Mouse (Mus musculus): Measurements from ENCODE around the gene Numa1.
A peak's percentile ranks its signal among the peaks of the same experiment; 100 is the strongest.
"Not testable (repeated sequence)": the region's sequence is repeated elsewhere in the genome, so short reads cannot be mapped to it uniquely, and the experiment has no call there.

Numa1 gene

DNA sequence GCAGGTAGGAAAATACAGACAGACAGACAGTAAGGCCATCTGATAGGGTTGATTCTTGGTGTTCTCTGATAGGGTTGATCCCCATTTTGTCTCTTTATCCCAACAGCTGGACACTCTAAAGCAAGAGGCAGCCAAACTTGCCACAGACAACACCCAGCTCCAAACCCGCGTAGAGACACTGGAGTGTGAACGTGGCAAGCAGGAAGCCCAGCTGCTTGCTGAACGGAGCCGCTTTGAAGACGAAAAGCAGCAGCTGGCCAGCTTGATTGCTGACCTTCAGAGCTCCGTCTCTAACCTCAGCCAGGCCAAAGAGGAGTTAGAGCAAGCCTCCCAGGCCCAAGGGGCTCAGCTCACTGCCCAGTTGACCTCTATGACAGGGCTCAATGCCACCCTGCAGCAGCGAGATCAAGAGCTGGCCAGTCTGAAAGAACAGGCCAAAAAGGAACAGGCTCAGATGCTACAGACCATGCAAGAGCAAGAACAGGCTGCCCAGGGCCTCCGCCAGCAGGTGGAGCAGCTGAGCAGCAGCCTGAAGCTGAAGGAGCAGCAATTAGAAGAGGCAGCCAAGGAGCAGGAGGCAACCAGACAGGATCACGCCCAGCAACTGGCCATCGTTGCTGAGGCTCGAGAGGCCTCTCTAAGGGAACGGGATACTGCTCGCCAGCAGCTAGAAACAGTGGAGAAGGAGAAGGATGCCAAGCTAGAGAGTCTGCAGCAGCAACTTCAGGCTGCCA is 64.5 kb downstream of the Numa1 start:
- peak; percentile 82 for DNase-seq

DNA sequence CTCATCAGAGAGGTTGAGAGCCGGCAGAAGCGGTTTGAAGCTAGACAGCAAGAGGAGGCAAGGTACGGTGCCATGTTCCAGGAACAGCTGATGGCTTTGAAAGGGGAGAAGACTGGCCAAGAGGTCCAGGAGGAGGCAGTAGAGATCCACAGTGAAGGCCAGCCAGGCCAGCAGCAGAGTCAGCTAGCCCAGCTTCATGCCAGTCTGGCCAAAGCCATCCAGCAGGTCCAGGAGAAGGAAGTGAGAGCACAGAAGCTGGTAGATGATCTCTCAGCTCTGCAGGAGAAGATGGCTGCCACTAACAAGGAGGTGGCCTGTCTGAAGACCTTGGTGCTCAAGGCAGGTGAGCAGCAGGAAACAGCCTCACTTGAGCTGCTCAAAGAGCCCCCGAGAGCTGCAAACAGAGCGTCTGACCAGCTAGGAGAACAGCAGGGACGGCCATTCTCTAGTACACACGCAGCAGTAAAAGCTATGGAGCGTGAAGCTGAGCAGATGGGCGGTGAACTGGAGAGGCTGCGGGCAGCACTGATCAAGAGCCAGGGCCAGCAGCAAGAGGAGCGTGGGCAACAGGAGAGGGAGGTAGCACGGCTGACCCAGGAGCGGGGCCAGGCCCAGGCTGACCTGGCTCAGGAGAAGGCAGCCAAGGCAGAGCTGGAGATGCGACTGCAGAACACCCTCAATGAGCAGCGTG is 65.7 kb downstream of the Numa1 start:
- DNase-seq: peak; percentile 49

DNA sequence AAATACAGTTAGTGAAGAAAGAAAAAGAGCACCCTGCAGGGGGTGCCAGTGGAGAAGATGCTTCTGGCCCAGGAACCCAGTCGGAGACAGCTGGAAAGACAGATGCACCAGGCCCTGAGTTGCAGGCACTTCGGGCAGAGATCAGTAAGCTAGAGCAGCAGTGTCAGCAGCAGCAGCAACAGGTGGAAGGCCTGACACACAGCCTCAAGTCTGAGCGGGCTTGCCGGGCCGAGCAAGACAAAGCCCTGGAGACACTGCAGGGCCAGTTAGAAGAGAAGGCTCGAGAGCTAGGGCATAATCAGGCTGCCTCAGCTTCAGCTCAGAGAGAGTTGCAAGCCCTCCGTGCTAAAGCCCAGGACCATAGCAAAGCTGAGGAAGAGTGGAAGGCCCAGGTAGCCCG is 66.4 kb downstream of the Numa1 start:
- DNase-seq: no peak

DNA sequence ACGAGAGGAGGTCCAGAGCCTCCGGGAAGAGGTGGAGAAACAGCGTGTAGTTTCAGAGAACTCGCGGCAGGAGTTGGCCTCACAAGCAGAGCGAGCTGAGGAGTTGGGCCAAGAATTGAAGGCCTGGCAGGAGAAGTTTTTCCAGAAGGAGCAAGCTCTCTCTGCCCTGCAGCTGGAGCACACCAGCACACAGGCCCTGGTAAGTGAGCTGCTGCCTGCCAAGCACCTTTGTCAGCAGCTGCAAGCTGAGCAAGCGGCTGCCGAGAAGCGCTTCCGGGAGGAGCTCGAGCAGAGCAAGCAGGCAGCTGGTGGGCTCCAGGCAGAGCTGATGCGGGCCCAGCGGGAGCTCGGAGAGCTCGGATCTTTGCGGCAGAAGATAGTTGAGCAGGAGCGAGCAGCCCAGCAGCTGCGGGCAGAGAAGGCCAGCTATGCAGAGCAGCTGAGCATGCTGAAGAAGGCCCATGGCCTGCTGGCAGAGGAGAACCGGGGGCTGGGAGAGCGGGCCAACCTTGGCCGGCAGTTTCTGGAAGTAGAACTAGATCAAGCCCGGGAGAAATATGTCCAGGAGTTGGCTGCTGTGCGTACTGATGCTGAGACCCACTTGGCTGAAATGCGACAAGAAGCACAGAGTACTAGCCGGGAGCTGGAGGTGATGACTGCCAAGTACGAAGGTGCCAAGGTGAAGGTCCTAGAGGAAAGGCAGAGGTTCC is 67.2 kb downstream of the Numa1 start:
- no peak for DNase-seq

DNA sequence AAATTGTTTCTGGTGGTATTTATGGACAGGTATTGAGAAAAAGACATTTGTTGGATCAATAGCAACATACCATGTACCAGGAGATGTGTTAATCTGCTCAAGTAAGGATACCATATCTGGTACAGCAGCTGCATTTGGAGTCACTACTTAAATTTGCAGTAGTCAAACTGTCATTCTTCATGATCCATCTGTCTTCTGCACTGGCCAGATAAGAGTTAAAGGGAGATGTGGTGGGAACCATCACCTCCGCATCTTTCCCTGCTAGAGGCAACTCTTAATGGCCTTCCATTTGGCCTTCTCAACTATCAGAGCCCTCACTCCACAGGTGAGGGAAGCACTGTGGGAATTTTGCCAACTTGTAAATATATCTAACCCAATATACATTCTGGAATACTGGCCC is 72.6 kb downstream of the Numa1 start:
- DNase-seq: no peak

DNA sequence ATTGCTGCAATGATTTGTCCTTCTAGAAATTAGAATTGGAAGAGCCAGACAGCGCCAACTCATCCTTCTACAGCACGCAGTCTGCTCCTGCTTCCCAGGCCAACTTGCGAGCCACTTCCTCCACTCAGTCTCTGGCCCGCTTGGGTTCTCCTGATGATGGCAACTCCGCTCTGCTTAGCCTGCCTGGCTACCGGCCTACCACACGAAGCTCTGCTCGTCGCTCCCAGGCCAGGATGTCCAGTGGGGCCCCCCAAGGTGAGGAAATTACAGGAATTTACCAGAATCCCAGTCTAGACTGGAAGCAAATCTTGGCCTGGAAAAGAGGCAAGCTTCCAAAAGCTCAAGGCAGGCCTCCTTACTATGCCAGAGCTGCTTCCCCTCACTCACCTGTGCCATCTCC is 77.9 kb downstream of the Numa1 start:
- DNase-seq: no peak

DNA sequence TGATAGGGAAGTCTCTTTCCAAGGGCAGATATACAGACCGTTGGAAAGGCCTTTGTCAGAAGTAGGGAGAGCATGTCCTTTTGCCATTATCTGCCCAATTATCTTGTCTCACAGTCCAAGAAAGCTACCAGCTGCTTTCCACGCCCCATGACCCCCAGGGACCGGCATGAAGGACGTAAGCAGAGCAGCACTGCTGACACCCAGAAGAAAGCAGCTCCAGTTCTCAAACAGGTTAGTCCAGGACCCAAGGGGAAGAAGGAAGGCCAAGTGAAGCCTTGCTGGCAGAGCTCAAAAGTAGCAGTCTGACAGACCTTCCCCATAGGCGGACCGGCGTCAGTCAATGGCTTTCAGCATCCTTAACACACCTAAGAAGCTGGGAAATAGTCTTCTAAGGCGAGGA is 79.5 kb downstream of the Numa1 start:
- no peak for DNase-seq

DNA sequence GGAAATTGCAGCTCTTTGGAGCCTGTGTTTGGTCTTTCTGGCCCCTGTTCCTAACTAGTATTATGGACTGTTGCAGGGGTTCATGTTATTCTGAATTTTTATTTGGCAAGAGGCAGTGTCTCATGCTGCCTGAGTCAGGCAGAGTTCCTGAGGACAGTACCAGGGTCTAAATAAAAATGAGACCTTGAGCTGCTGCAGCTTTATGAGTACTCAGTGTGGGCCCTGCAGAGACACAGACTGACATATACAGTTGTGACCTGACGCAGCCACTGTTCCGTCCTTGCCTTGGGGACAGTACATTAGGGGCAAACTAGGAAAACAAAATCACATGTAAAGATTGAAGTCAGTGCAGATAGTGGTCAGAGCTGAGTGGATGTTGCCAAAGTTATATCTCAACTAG is 81.1 kb downstream of the Numa1 start:
- DNase-seq: no peak

DNA sequence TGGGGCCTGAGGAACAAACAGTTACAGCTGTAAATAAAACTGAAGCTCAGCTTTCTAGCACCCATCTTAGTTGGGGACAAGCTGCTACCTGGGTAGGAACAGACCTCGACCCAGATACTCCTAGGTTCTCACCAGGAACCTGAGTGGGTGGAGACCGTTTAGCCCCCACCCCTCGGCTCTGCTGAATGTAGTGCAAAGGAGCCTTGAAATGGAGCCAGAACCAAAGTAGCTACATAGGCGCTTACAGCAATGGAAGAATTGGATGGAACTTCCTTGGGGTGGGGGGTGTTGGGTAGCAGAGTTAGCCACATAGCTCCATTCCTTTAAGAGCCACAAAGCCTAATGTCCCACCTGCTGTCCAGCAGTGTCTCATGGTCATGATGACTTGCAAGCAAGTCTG is 83.0 kb downstream of the Numa1 start:
- no peak for DNase-seq

DNA sequence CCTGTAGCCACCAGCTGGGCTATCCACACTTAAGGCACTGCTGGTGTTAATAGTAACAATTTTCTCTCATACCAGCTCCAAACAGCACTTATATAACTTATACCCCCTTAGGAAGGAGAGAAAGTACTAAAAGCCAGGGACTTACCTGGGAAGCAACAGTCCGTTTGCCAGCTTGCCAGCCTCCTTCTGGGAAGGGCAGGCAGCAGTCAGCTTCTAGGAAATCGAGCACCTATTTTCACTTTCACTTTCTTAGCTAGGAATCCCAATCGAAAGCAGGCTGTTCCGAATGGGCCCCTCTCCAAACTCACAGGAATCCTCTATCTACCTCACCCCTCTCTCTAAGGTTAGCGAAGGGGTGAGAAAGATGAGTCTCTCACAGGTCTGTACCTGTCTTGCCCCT is 83.5 kb downstream of the Numa1 start:
- peak; percentile 46 for DNase-seq

DNA sequence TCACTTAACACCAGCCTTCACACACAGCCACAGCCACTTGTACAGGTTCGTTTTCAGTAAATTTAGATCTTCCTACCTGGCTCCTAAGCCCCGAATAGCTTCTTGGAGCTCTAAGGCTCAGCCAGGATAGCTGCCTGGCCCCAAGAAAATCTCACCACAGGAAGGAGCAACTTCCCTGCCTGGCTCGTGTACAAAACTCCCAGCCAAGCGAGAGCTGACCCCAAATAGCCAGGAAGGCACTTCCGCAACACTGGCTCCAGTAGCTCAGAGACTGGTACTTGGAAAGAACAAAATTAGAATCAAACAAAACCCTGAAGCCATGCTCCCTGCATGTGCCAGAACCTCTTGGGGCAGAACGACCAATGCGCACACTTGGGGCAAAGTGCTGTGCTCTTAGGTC is 84.1 kb downstream of the Numa1 start:
- DNase-seq: peak; percentile 59

DNA sequence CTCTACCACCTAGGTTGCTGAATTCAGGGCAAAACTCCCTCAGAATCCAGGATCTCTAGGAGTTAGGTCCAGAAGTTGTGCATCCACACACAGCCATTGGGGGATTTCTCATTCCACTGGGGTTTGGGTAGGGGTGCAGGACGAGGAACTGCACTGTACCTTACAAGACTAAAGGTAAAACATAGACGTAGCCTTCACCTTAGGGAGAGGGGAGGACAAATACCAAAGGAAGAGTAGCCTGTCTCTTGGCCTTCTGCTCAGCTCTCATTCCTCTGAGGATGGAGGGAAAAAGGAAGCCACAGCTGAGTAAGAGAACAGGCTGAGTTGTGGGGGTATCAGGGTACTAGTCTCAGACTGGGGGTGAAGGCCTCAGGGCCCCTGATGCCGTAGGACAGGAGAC is 84.7 kb downstream of the Numa1 start, which contains the start of gene Il18bp:
Gene Il18bp (minus strand): TSS at position 101 of the 400 bp plus-strand sequence.
- no peak for DNase-seq

DNA sequence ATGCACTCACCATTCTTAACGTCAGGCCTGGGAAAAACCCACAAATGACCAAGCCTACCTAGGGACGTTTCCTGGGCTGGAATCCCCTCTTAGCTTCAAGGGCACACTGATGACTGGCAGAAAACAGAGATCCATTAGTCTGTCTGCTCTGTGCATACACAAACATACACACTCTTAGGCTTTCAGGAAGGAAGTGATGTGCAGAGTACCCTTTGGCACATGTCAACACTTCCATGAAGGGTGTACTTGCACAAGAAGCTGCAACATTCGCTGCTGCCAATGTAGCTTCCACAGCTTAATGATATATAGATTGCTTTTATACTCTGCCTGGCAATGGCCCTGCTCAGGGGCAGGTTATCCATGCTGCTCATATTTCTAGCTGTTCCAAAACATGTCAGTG is 85.5 kb downstream of the Numa1 start:
- DNase-seq: no peak

DNA sequence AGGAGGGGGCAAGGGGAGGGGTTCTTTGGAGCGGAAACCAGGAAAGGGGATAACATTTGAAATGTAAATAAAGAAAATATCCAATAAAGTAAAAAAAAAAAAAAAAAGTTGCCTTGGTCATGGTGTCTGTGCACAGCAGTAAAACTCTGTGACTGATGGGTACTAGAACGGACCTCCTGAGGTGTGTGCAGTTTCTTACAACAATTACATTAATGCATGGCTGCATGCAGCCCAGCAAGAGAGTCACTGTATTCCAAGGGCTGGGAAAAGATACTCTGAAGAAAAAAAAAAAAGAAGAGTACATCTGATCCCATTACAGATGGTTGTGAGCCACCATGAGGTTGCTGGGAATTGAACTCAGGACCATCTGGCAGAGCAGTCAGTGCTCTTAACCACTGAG is 87.0 kb downstream of the Numa1 start:
- not testable (repeated sequence) for DNase-seq

DNA sequence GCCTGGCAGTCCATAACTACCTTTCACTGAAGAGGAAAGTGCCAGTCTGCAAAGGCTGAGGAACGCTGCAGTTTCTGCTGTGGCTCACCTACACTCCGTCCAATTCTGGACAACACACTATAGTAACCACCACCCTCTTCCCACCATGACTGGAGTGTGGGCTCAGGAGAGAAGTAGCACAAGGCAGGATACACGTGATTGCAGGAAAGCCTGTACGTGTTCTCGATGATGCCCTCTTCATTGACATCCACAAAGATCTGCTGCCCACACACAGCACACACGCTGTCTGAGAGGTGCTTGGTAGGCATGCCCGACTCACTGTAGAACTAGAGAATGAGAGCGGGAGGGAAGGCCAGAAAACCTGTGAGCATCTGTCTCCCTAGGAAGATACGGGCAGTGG is 89.9 kb downstream of the Numa1 start:
- no peak for DNase-seq

DNA sequence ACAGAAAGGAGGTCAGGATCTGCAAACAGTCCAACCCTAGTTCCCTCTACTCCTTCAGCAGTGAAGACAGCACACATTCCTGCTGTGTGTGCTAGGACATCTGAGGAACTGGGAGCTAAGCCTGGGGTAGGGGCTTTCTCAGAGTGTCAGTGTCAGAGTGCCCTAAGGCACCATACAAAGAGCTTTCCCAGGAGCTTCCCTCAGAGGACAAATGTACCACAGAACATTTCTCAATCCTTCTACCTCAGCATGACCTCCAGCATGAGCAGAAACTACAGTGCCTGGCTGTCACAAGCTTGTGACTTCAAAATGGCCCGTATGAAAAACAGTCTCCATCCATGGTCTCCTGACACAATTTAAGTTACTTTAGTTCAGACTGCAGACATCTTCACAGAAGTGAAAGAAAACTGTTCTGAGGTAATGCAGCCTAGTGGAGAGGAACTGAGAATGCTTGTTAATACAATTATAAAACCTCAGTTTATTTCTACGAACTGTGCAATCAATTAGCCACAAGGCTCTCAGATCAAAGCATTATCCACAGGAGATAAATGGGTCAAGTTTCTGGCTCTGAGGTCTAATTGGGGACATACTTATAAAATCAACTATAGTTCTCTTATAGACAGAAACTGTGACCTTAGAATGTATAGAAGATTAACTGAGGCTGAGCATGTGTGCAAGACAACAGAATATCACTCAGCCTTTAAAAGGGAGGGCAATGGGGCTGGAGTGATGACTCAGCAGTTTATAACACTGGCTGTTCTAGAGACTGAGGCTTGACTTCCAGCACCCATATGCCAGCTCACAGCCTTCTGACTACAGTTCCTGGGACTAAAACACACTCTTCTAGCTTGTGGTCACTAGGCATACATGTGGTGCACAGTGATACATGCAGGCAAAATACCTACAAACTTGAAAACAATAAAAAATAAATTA is 91.5 kb downstream of the Numa1 start:
- DNase-seq: no peak

DNA sequence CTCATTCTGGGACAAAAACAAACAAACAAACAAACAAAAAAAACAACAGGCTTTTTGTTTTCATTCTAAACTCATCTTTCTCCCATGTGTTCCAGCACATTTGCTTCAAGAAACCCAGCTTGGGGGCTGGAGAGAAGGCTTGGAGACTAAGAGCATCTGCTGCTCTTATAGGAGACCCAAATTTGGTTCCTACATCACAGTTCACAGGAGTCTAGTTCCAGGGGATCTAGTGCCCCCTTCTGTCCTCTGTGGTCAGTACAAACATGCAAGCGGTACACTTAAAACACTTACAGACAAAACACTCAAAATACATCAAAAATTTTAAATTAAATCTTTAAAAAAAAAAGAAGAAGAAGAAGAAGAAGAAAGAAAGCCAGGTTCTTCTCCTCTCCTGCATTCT is 101.0 kb downstream of the Numa1 start:
- DNase-seq: no peak

DNA sequence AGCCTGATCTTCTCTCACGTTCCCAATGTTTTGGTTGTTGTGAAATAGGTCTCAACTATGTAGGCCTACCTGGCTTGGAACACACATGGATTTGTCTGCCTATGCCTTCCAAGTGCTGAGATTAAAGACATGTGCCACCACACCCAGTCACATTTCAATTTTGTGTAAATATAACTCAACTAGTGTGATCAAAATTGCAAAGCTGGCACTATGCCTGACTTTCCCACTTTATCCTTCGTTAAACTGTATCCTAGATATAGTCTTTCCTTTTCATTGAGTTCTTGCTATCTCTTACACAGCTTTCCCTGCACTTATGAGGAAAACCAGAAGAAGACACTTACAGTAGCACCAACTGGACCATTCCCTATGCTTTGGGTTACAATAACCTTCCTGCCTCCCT is 101.6 kb downstream of the Numa1 start:
- no peak for DNase-seq

DNA sequence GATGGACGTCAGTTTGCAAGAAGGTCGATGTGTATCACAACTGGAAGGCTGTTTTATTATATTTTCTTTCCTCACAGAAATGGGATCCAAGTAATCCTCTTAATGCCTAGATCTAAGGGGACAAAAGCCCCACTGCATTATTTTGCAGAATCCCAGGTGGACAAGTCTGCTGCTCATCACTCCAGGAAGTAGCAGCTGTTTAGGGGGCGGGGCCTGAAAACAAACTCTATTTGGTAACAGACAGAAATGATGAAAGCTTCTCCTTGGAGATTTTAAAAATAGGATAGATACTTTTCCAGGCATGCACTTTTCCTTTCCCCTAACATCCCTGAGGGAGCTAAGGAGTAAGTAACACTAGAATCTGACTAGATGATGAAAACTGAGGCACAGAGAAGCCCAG is 103.4 kb downstream of the Numa1 start:
- no peak for DNase-seq

DNA sequence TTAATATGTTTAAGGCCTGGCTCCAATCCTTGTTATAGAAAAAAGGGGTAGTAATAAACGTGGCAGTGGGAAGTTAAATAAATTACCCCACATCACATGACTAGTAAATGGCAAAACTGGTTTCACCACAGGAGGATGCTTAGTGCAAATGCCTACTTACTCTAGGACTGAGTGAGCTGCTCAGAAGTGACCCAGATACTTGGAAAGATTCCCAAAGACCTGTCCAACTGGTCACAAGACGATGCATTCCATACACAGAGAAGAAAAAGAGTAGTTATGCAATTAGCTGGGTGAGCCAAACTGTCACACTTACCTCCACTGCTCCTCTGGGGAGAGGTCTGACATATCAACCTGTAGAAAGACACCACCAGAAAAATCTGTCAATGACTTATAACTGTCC is 108.4 kb downstream of the Numa1 start:
- DNase-seq: peak; percentile 45

DNA sequence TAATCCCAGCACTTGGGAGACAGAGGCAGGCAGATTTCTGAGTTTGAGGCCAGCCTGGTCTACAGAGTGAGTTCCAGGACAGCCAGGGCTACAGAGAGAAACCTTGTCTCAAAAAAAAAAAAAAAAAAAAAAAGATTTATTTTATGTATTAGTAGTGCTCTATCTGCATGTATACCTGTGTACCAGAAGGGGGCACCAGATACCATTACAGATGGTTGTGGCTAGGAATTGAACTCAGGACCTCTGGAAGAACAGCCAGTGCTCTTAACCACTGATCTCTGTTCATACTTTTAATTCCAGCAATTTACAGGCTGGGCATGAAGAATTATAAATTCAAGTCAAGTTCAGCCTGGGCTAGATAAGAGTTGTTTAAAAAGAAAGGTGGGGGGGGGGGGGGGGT is 114.6 kb downstream of the Numa1 start:
- not testable (repeated sequence) for DNase-seq

DNA sequence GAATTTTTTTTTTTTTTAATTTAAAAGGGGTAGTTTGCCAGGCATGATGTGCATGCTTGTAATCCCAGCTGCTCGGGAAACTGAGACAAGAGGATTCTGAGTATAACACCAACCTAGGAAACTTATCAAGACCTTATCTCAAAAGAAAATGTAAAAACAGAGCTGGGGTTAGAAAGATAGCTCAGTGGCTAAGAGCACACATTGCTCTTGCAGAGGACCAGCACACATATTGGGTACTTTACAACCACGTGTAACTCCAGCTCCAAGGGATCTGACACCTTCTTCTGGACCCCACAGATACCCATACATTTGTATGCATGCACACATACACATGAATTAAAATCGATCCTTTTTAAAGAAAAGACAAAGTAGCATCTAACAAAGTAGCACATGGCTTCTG is 127.4 kb downstream of the Numa1 start:
- no peak for DNase-seq

DNA sequence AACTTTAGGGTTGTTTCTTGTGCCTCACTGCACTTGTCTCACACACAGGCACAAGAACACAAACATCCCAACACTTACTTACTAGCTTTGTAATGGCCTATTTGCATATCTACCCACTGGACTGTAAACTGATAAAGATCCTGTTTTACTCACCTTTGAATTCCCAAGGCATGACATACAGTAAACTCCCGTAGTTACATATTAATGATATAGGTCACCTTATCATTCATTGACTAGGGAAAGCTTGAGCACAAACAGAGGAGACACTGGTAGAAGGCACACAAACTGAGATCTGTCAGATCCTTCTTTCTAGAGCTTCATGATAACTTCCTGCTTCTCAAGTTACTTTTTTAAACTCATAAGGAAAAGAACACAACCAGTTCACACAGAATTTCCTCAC is 128.3 kb downstream of the Numa1 start:
- DNase-seq: no peak

All from kidney, adult 11 months (tissue).